Mouse (Mus musculus) embryonic facial prominence, embryonic 14.5 days (tissue): Measurements from ENCODE around the gene Gna11. TPM values are rescaled to one million over a fixed set of nuclear protein-coding genes. Genes with fewer than 3 reads are reported as not detected.

Experiments
- ATAC-seq: fragments of 200-750 bp; cut with Nextera tagmentation; 2 replicates; pipeline ENCODE4 v1.8.0; 2017; ENCODE audit warnings: low read depth, moderate number of reproducible peaks, moderate TSS enrichment
- DNase-seq: peaks from one replicate; pipeline ENCODE4 v3.0.0-alpha.2; 2015; ENCODE audit warnings: low spot score
- H3K27ac ChIP-seq: fragments of 300-500 bp; sonication (generic); replicated peaks from 2 replicates; pipeline ENCODE4 v1.5.1; 2014; ENCODE audit warnings: low read depth, mild to moderate bottlenecking, low read length, moderate library complexity
- H3K27me3 ChIP-seq: fragments of 300-500 bp; sonication (generic); replicated peaks from 2 replicates; pipeline ENCODE4 v1.6.1; 2014; ENCODE audit warnings: low read length; ENCODE audit not compliant: control insufficient read depth, insufficient read depth
- H3K36me3 ChIP-seq: fragments of 300-500 bp; sonication (generic); 2 replicates; pipeline ENCODE4 v1.6.1; 2014; ENCODE audit warnings: low read length, mixed read lengths; ENCODE audit not compliant: control insufficient read depth, insufficient read depth
- H3K4me1 ChIP-seq: fragments of 300-500 bp; sonication (generic); 2 replicates; pipeline ENCODE4 v1.6.1; 2014; ENCODE audit warnings: antibody characterized with exemption, low read length; ENCODE audit not compliant: control insufficient read depth, insufficient read depth
- H3K4me2 ChIP-seq: fragments of 300-500 bp; sonication (generic); 2 replicates; pipeline ENCODE4 v1.6.1; 2014; ENCODE audit warnings: low read depth, mild to moderate bottlenecking, low read length, moderate library complexity, mixed read lengths
- H3K4me3 ChIP-seq: fragments of 300-500 bp; sonication (generic); 2 replicates; pipeline ENCODE4 v1.5.1; 2014; ENCODE audit warnings: low read depth, mild to moderate bottlenecking, low read length
- H3K9ac ChIP-seq: fragments of 300-500 bp; sonication (generic); 2 replicates; pipeline ENCODE4 v1.6.1; 2014; ENCODE audit warnings: low read depth, mild to moderate bottlenecking, low read length, moderate library complexity, mixed read lengths
- H3K9me3 ChIP-seq: fragments of 300-500 bp; sonication (generic); 2 replicates; pipeline ENCODE4 v1.6.1; 2016; ENCODE audit warnings: low read length; ENCODE audit not compliant: control insufficient read depth
- WGBS: fragments of 180-500 bp; shearing (Covaris S2); extraction: QIAGEN DNeasy Blood & Tissue Kit; methylation state at CpG from one replicate; pipeline ENCODE4 v1.1.7; 2014; 5-methylcytosine and 5-hydroxymethylcytosine counted together
- polyA plus RNA-seq: library from polyadenylated mRNA; unstranded; fragments of >200 nt; fragmentation: Nextera tagmentation; extraction: Ambion mirVana; gene quantifications from 2 replicates; pipeline ENCODE4 v1.2.1, GENCODE M21; 2014

Gna11 gene
- polyA plus RNA-seq, 1 experiment from 2014 or later: 87.7 TPM

DNA sequence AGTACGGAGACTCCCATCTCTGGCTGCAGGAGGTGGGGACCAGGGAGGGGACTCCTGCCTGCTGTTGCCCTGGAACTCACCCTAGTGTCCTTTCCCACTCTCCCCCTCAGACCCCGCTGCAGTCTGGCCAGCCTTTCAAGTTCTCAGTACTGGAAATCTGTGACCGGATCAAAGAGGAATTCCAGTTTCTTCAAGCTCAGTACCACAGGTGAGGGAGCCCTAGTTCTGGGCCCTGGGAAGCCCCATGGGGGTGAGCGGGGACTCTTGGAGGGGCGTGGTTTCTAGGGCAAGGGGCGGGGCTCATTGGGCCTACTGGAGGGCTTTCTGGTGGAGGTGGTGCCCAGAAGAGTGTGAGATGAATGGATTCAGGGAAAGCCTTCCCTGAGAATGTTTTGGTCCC, 30.7 kb upstream of the Gna11 start:
- peaks cover 12% of the 10 kb centered on the region; the same call in 1 of the 2 replicates for H3K36me3 ChIP-seq
- no peaks in the 10 kb centered on the region for H3K9me3 ChIP-seq
- ATAC-seq (no peak), DNase-seq (no peak)
- WGBS: under 1% methylated on average over 6 of the region's 6 CpGs
- peak overlapping the region; percentile 58 for H3K27ac ChIP-seq
- H3K27me3 ChIP-seq: 0 out of 2 replicates have a peak, but pooled peaks cover 5% of the 10 kb centered on the region
- peak overlapping the region; percentile 78 for H3K9ac ChIP-seq
- peak overlapping the region; percentile 89 for H3K4me2 ChIP-seq
- peak overlapping the region; percentile 68 for H3K4me3 ChIP-seq
- peaks cover 38% of the 10 kb centered on the region for H3K4me1 ChIP-seq

GRCm38 (mm10) chr10:81575208-81575631, 30.2 kb upstream of the Gna11 start:
- Histone ChIP-seq H3K9me3 (no peaks in the 10 kb centered on the region), H3K4me2 (peak overlapping the region; percentile 89), H3K27me3 (0 out of 2 replicates have a peak, but pooled peaks cover 5% of the 10 kb centered on the region), H3K4me3 (peak overlapping the region; percentile 68), H3K36me3 (peaks cover 12% of the 10 kb centered on the region; the same call in 1 of the 2 replicates), H3K27ac (peak overlapping the region; percentile 58), H3K9ac (peak overlapping the region; percentile 78), H3K4me1 (peaks cover 43% of the 10 kb centered on the region)
- WGBS: under 1% methylated on average over 29 of the region's 30 CpGs
- DNase-seq: no peak
- ATAC-seq: no peak

DNA sequence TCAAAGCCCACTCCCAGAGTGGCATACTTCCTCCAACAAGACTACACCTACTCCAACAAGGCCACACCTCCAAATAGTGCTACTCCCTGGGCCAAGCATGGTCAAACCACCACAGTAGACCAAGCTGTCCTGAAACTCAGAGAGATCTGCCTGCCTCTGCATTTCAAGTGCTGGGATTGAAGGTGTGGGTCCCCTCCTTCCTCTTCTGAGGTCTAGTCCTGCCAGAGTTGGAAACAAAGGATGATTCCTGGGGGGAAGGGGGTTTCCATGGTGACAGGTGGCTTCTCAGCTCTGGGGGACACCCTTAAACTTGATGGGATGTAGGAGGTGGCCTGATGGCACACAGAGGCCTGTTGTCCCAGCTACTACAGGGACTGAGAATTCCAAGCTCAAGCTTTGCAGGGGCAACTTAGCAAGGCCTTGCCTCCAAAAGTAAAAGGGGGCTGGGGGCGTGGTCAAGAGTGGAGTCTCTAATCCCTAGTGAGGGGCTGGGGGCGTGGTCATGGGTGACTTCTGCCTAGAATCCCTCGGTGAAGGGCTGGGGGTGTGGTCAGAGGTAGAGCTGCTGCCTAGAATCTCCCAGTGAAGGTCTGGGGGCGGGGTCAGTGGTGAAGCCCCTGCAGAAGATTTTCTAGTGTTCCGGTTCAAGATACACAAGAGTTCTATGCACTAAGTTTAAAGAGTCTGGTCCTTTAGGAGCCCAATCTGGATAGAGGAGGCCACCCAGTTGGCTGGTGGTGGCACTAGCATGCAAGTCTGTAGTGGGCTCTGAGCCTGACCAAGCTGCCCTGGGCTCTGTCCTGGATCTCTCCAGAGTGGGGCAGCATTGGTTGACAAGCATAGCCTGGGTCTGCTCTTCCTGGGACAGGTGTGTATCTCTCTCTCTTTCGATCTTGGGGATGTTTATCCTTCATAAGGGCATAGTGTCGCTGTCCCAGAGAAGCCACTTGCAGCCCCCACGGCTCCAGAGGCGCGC, 29.4 kb upstream of the Gna11 start, which contains the start of gene Tle2:
Tle2 (plus strand) TSS at position 481 of the 976 bp plus-strand sequence.
- 24% methylated on average over 10 of the region's 10 CpGs for WGBS
- peak within 1 kb of the TSS; percentile 58 for H3K27ac ChIP-seq
- peak within 1 kb of the TSS; percentile 68 for H3K4me3 ChIP-seq
- H3K36me3 ChIP-seq: peaks cover 12% of the 10 kb centered on the region; the same call in 1 of the 2 replicates
- 0 out of 2 replicates have a peak, but pooled peaks cover 5% of the 10 kb centered on the region for H3K27me3 ChIP-seq
- DNase-seq (no peak), ATAC-seq (no peak)
- peak within 1 kb of the TSS; percentile 78 for H3K9ac ChIP-seq
- peak within 1 kb of the TSS; percentile 89 for H3K4me2 ChIP-seq
- H3K4me1 ChIP-seq: peaks cover 51% of the 10 kb centered on the region
- no peaks in the 10 kb centered on the region for H3K9me3 ChIP-seq

DNA sequence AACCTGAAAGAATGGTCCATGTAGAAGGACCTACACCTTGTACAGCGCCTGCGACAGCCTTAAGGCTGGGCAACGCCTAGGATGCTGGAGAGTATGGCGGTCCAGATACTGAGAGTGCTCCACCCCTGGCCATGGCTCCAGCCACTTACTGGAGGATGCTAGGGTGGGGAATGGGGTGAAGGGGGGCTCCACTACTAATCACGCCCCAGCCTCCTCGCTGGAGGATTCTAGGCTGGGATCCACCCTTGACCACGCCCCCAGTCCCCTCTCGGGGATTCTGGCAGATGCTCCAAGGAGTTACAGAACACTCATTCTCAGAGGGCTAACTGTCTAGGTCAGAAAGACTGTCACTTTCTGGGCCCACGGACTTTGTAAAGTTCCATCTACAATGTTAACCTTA, 28.0 kb upstream of the Gna11 start:
- peaks cover 65% of the 10 kb centered on the region for H3K4me1 ChIP-seq
- H3K4me2 ChIP-seq: peak overlapping the region; percentile 68
- no peak overlapping the region for H3K4me3 ChIP-seq
- ATAC-seq (no peak), DNase-seq (no peak)
- peak overlapping the region; percentile 73; the same call in 1 of the 2 replicates for H3K27ac ChIP-seq
- H3K27me3 ChIP-seq: 0 out of 2 replicates have a peak, but pooled peaks cover 5% of the 10 kb centered on the region
- H3K9ac ChIP-seq: no peak overlapping the region
- WGBS: 13% methylated on average over 8 of the region's 9 CpGs
- H3K9me3 ChIP-seq: no peaks in the 10 kb centered on the region
- peaks cover 12% of the 10 kb centered on the region; the same call in 1 of the 2 replicates for H3K36me3 ChIP-seq

GRCm38 (mm10) chr10:81572133-81572671, 27.2 kb upstream of the Gna11 start:
- peaks cover 67% of the 10 kb centered on the region for H3K4me1 ChIP-seq
- DNase-seq (no peak), ATAC-seq (no peak)
- peaks cover 9% of the 10 kb centered on the region; the same call in 1 of the 2 replicates for H3K36me3 ChIP-seq
- WGBS: 9% methylated on average over 9 of the region's 9 CpGs
- 0 out of 2 replicates have a peak overlapping the region, but pooled peaks have one; percentile 40 for H3K9ac ChIP-seq
- H3K27me3 ChIP-seq: 0 out of 2 replicates have a peak, but pooled peaks cover 5% of the 10 kb centered on the region
- H3K4me2 ChIP-seq: peak overlapping the region; percentile 68
- peak overlapping the region; percentile 24 for H3K4me3 ChIP-seq
- peak overlapping the region; percentile 73 for H3K27ac ChIP-seq
- no peaks in the 10 kb centered on the region for H3K9me3 ChIP-seq

DNA sequence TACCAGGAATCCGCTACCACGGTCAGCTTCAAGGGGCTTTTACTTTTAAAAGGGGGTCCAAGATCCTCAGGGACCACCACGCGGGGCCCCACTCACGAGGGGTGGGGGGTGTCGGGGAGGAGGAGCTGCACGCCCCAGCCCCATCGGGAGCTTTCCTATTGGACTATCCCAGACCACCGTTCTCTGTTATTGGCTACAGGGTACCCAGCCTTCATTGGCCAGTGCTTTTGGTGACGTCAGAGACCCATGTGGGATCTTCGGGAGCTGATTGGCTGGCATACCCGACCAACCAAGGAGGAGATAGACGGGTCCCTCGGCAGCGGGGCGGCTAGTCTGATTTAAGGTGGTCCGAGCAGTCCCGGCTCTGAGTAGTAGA, 26.5 kb upstream of the Gna11 start:
- peak overlapping the region; percentile 38 for H3K4me3 ChIP-seq
- DNase-seq: peak; percentile 100
- peak overlapping the region; percentile 22; the same call in 1 of the 2 replicates for H3K9ac ChIP-seq
- H3K27ac ChIP-seq: peak overlapping the region; percentile 86
- H3K4me1 ChIP-seq: peaks cover 67% of the 10 kb centered on the region
- H3K4me2 ChIP-seq: peak overlapping the region; percentile 68
- no peaks in the 10 kb centered on the region for H3K9me3 ChIP-seq
- H3K36me3 ChIP-seq: 0 out of 2 replicates have a peak, but pooled peaks cover 9% of the 10 kb centered on the region
- peak; percentile 93 for ATAC-seq
- WGBS: under 1% methylated on average over 18 of the region's 18 CpGs
- H3K27me3 ChIP-seq: 0 out of 2 replicates have a peak, but pooled peaks cover 5% of the 10 kb centered on the region

- Histone ChIP-seq H3K4me1 (peaks cover 63% of the 10 kb centered on the region), H3K27me3 (0 out of 2 replicates have a peak, but pooled peaks cover 5% of the 10 kb centered on the region), H3K9ac (peak overlapping the region; percentile 41; the same call in 1 of the 2 replicates), H3K27ac (peak overlapping the region; percentile 89), H3K9me3 (no peaks in the 10 kb centered on the region), H3K4me2 (peak overlapping the region; percentile 68), H3K4me3 (peak overlapping the region; percentile 38), H3K36me3 (peaks cover 13% of the 10 kb centered on the region; the same call in 1 of the 2 replicates)
- under 1% methylated on average over 23 of the region's 34 CpGs for WGBS
- ATAC-seq (peak; percentile 71), DNase-seq (peak; percentile 99)
Observed at GRCm38 (mm10) chr10:81570831-81571500, 26.0 kb upstream of the Gna11 start.
